Mouse (Mus musculus): ENCODE data around the gene Sncg.

Gene Sncg

GRCm38 (mm10) chr14:34344361-34344760, 30.2 kb downstream of the Sncg start:
- DNase-seq (ENCODE audit: low read depth in 1 of 2, low spot score in 2 of 2), result no peak

- no peak for DNase-seq (ENCODE audit: low read depth in 1 of 2, low spot score in 2 of 2)
Measured at GRCm38 (mm10) chr14:34343078-34343477, 31.5 kb downstream of the Sncg start.

- no peak for DNase-seq (ENCODE audit: low read depth in 1 of 2, low spot score in 2 of 2)
Measured at GRCm38 (mm10) chr14:34341993-34342392, 32.6 kb downstream of the Sncg start.

GRCm38 (mm10) chr14:34339446-34339845, 35.1 kb downstream of the Sncg start:
- DNase-seq (ENCODE audit: low read depth in 1 of 2, low spot score in 2 of 2), result no peak

GRCm38 (mm10) chr14:34332476-34332875, 42.1 kb downstream of the Sncg start:
- no peak for DNase-seq (ENCODE audit: low read depth in 1 of 2, low spot score in 2 of 2)

GRCm38 (mm10) chr14:34331886-34332285, 42.7 kb downstream of the Sncg start:
- no peak for DNase-seq (ENCODE audit: low read depth in 1 of 2, low spot score in 2 of 2)

- no peak for DNase-seq (ENCODE audit: low read depth in 1 of 2, low spot score in 2 of 2)
Measured at GRCm38 (mm10) chr14:34330657-34331158, 43.9 kb downstream of the Sncg start.

- DNase-seq (ENCODE audit: low read depth in 1 of 2, low spot score in 2 of 2), result no peak
Measured at GRCm38 (mm10) chr14:34327618-34328017, 47.0 kb downstream of the Sncg start.

GRCm38 (mm10) chr14:34326606-34327005, 48.0 kb downstream of the Sncg start:
- no peak for DNase-seq (ENCODE audit: low read depth in 1 of 2, low spot score in 2 of 2)

GRCm38 (mm10) chr14:34323576-34324085, 51.0 kb downstream of the Sncg start:
- DNase-seq (ENCODE audit: low read depth in 1 of 2, low spot score in 2 of 2), result no peak
